Mouse (Mus musculus): ENCODE results near the gene Itpka. TPM values are rescaled to one million over a fixed set of nuclear protein-coding genes. Genes with fewer than 3 reads are reported as not detected.
"Not testable (repeated sequence)": the region's sequence is repeated elsewhere in the genome, so short reads cannot be mapped to it uniquely, and the experiment has no call there.

Itpka gene
- total RNA-seq (2022): not detected

GRCm38 (mm10) chr2:119741581-119742411 lies at the start of gene Itpka:
Itpka (plus strand) TSS chr2:119742337.
- DNase-seq (ENCODE audit: low spot score in 2 of 2): peak in 1 of 2 experiments; percentile 19

GRCm38 (mm10) chr2:119694826-119695225 lies 47.3 kb upstream of the Itpka start:
- no peak for DNase-seq (ENCODE audit: low spot score in 2 of 2)

- DNase-seq (ENCODE audit: low spot score in 2 of 2): no peak
Observed at GRCm38 (mm10) chr2:119696111-119696510, 46.0 kb upstream of the Itpka start.

GRCm38 (mm10) chr2:119698472-119698871 lies 43.7 kb upstream of the Itpka start:
- DNase-seq (ENCODE audit: low spot score in 2 of 2): no peak

- no peak for DNase-seq (ENCODE audit: low spot score in 2 of 2)
Observed at GRCm38 (mm10) chr2:119699962-119700361, 42.2 kb upstream of the Itpka start.

GRCm38 (mm10) chr2:119703171-119703570 lies 39.0 kb upstream of the Itpka start:
- no peak for DNase-seq (ENCODE audit: low spot score in 2 of 2)

GRCm38 (mm10) chr2:119707676-119708075 lies 34.5 kb upstream of the Itpka start:
- DNase-seq (ENCODE audit: low spot score in 2 of 2): no peak

GRCm38 (mm10) chr2:119710011-119710410 lies 32.1 kb upstream of the Itpka start:
- no peak for DNase-seq (ENCODE audit: low spot score in 2 of 2)

- not testable (repeated sequence) for DNase-seq (ENCODE audit: low spot score in 2 of 2)
Observed at GRCm38 (mm10) chr2:119715868-119716267, 26.3 kb upstream of the Itpka start.

- DNase-seq (ENCODE audit: low spot score in 2 of 2): no peak
Observed at GRCm38 (mm10) chr2:119721070-119721469, 21.1 kb upstream of the Itpka start.

- no peak for DNase-seq (ENCODE audit: low spot score in 2 of 2)
Observed at GRCm38 (mm10) chr2:119727762-119728416, 14.2 kb upstream of the Itpka start.

GRCm38 (mm10) chr2:119730735-119731134 lies 11.4 kb upstream of the Itpka start:
- DNase-seq (ENCODE audit: low spot score in 2 of 2): no peak

- DNase-seq (ENCODE audit: low spot score in 2 of 2): no peak
Observed at GRCm38 (mm10) chr2:119737124-119737523, 5.0 kb upstream of the Itpka start.

- no peak for DNase-seq (ENCODE audit: low spot score in 2 of 2)
Observed at GRCm38 (mm10) chr2:119740567-119740966, 1.6 kb upstream of the Itpka start.

- DNase-seq (ENCODE audit: low spot score in 2 of 2): no peak
Observed at GRCm38 (mm10) chr2:119742461-119743175, 481 bp downstream of the Itpka start.

GRCm38 (mm10) chr2:119743176-119743807 lies 1.2 kb downstream of the Itpka start:
- no peak for DNase-seq (ENCODE audit: low spot score in 2 of 2)

GRCm38 (mm10) chr2:119743808-119744162 lies 1.6 kb downstream of the Itpka start:
- DNase-seq (ENCODE audit: low spot score in 2 of 2): no peak

GRCm38 (mm10) chr2:119744163-119745111 lies 2.3 kb downstream of the Itpka start:
- DNase-seq (ENCODE audit: low spot score in 2 of 2): no peak

- DNase-seq (ENCODE audit: low spot score in 2 of 2): no peak
Observed at GRCm38 (mm10) chr2:119745281-119745680, 3.1 kb downstream of the Itpka start.

GRCm38 (mm10) chr2:119747554-119747953 lies 5.4 kb downstream of the Itpka start:
- no peak for DNase-seq (ENCODE audit: low spot score in 2 of 2)

- no peak for DNase-seq (ENCODE audit: low spot score in 2 of 2)
Observed at GRCm38 (mm10) chr2:119749260-119749659, 7.1 kb downstream of the Itpka start.
